Mouse (Mus musculus) retina, postnatal 7 days (tissue): ENCODE results near the gene Smarcc2.

ENCODE experiments used
- DNase-seq: peaks from one replicate; pipeline ENCODE4 v3.0.0-alpha.2; 2012; ENCODE audit warnings: low read depth, low spot score

Smarcc2 gene

DNA sequence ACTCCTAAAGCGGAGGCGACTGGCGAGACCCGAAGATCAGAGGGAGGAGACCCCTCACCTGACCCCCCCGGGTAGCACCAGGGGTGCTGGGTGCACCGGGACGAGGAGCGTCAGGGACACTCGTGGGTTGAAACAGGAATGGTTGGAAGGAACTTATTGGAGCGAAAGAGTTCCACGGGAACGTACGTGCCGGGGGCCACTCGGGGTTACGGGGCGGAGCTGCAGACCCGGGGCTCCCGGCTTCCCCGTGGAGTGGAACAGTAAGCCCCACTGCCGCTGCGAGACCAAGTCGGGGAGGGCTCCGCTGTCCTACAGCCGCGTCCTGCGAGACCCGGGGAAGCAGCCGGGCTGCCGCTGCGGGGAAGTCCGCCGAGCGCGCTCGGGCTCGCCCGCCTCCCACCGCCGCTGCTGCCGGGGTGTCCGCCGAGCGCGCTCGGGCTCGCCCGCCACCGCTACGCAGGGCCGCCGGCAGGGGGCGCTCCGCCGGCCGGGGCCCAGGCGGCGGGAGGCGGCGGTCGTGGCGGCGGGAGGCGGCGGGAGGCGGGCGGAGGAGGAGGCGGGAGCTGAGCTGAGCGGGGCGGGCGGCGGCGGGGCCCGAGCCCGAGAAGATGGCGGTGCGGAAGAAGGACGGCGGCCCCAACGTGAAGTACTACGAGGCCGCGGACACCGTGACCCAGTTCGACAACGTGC, at the start of gene Smarcc2:
Gene Smarcc2, plus strand, starts transcription at position 530 of the 690 bp plus-strand sequence.
- peak; percentile 77 for DNase-seq

DNA sequence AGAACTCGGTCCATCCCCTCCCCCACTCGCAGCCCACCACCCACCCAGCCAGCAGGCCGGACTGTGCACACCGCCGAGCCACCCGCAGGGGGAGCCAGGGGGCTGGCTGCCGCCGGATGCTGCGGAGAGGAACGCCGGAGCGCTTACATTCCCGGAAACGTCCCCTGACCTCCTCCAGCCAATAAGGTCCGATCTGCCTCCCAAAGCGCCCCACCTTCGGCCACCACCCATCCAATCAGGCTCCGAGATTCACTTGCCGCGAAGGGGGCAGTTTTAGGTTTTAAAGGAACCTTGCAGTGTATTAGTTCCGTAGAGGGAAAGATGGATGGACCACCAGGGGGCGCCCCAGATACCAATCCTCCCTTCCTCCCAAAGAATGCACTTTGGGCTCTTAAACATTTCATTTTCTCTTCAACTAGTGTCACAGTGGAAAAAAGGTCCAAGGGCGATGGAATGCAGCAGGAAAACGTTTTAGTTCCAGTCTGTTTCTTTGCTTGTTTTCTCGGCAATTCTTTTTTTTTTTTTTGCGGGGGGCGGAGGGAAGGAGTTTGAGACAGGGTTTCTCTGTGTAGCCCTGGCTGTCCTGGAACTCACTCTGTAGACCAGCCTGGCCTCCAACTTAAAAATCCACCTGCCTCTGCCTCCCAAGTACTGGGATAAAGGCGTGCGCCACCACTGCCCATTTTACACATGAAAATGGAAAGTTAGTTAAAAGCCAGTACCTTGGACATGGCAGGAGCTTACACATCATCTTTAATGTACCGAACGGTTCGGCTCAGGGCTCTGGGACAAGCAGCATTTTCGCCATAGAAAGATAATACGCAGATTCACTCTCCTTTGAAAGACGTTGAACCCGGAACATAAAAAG, 49.1 kb upstream of the Smarcc2 start:
- peak; percentile 95 for DNase-seq

DNA sequence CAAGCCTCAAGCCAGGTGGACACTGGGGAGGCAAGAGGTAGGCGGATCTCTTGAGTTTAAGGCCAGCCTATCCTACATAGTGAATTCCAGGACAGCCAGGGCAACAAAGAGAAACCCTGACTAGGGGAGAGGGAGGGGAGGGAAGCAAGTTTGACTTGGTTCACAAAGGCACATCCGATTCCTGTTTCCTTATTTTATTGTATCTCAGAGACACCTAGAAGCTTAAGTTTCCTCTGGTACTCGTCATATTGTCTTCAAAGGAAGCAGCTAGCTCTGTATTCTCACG, 48.5 kb upstream of the Smarcc2 start:
- DNase-seq, result no peak

DNA sequence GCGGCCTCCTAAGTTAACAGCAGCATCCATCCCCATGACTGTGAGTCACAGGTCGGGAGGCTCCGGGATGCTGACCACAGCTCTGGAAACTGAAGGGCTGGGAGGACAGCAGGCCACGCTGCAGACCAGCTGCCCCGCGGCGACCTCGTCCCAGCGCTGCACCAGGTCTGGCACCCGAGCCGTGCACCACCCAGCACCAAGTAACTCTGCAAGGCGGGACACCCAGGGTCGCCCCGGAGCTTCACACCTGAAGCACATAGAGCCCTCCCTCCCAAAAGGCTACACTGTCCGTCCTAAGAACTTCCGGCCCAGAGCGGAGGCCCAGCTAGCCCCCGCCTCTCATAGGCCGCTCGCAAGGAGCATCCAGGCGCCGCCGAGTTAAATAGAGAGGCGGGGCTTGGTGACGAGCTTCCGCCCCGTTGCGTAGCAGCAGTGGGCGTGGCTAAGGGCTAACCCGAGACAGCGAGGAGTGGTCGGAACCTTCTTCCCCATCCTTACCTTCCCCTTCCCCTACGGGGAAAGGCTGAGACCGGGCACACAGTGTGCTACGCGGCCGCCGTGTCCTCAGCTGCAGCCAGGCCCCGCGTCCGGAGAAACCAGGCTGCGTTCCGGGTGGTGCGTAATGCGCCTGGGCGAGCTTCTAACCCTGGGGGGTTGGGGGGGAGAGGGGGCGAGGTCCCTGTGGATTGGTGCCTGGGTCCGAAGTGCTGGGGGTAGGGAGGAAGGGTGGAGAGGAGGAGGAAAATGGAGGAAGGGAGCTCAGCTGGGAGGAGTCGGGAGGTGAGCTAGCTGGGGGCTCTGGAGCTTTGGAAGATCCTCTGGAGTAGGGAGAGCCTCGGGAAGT, 47.6 kb upstream of the Smarcc2 start, which contains the start of the genes Nabp2 and Rnf41:
Gene Nabp2, minus strand, starts transcription at position 282 of the 844 bp plus-strand sequence.
Gene Rnf41, plus strand, starts transcription at position 447 of the 844 bp plus-strand sequence.
- DNase-seq, result peak; percentile 93

DNA sequence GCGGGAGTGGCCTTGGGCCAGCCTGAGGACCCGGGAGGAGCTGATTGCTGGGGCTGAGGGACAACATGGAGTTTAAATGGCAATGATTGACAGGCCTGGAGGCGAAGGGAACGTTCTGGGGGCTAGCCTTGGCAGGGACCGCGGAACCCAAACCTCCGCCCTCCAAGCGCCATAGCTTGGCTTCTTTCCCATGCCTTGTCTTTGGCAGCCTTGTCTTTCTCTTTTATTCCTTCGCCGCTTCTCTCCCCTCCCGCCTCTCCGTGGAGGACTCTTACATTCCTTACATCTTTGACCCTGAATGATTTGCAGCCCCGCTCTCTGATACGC, 47.0 kb upstream of the Smarcc2 start:
- no peak for DNase-seq

DNA sequence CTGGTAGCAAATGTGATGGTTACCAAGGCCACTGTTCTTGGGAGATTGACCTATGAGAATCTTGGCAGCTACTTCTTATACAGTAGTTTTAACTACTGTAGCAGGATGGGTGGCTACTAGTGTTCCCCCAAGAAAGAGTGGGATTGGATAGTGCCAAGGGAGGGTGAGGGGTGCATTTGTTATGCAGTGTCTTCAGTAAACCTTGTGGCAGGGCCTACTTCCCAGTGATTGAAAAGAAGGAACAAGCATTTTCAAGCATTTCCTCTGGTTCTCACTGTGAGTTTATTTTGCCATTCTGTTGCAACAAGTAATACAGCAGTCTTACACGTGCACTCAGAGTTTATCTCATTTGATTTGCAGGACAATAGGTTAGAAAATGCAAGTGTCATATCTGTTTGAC, 46.5 kb upstream of the Smarcc2 start:
- no peak for DNase-seq

DNA sequence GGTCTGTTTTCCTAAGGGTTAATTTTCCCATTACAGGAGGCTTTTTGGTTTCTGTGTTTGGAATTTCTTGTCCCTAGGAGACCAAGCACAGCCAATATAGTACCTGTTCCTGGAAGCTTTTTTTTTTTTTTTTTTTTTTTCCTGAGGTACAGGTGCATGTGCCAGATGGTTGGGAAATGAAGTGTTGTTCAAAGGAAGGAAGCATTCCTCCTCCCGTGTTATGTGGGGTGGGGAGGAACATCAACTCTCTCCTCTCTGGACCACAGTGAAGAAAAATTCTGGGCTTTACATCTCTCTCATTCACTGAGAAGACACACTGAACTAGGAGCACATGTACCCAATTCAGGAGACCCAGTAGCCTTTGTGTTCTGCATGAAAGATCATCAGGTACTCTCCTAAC, 46.0 kb upstream of the Smarcc2 start:
- no peak for DNase-seq

DNA sequence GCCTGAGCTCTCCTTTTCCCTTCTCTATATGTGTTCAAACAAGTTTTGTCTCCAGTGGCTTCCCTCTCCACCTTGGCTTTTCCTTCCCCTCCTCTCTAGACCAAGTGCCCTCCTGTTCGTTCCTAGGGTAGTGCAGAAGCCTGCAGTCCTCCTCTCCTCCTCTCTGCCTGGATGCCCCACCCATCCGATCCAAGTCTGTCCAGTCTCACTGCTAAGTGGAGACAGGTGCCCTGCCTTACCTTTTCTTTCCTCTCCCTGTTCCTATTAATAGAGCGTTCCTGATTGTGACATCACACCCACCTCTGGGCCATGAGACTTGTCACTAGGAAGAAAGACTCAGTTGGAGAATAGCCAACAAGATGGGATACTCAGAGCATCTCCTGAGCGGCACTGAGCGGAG, 44.2 kb upstream of the Smarcc2 start:
- DNase-seq, result no peak

DNA sequence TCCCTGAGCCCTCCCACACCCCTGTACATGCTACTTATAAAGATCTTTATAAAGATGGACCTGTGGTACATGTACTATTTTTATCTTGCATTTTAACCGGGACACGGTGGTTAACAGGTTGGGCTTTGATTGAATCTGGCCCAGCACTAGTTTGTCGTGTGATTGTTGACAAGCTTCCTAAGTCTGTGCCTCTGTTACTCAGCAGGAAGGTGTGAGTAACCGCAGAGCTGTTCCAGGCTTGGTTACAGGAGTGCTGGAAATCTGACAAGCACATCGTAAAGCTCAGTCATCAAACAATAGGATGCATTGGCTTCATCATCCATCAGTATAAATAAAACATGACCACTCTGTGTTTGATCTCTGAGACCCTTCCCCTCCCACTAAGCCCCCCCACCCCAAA, 36.6 kb upstream of the Smarcc2 start:
- DNase-seq, result no peak

DNA sequence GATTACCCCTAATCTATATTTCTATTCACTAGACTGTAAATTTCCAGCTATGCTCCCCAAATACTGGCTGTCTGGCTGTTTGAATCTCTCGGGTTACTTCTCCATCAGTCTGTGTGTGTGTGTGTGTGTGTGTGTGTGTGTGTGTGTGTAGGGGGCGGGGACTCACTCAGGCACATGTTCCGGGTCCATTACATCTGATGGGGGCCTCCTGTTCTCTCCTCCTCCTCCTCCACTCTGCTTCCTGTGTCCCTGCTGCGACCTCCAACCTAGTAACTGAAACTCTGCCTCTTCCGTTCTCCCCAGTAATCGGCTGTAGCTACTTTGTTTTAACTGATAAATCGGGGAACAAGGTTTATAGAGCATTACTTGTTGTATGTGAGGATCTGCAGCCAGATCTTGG, 34.4 kb upstream of the Smarcc2 start:
- DNase-seq, result no peak

DNA sequence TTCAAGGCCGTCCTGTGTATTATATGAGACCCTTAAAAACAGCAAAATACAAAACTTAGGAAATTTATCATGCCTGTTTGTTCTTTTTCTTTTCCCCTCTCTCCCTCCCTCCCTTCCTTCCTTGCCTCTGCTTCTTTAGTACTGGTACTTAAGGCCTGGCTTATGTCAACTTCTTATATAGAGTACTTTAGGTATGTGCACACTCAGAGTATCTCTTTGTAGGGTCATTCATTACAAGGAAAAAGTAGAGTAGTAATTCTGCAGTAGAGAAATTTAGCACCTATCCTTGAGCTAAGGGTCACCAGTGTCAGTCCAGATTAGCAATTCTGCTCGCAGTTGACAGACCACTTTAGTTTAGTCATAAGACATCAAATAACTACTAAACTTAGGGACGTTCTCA, 33.8 kb upstream of the Smarcc2 start:
- DNase-seq, result no peak

DNA sequence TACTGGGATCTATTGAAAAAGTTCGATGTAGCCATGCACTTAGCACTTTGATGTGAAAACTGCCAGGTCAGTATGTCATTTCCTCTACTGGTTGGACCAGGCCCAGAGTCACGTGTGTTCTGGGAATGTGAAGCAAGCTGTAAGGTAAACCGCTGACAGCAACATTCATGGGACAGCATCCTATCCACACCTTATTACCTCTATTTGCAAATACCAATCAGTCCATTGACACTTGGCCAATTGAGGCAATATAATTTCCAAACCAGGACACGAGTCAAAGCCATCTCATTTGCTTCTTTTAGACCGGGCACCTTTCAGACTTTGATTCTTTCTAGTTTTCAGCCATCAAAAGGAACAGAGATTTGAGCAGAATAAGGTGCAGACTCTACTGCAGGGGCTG, 30.0 kb upstream of the Smarcc2 start:
- no peak for DNase-seq

DNA sequence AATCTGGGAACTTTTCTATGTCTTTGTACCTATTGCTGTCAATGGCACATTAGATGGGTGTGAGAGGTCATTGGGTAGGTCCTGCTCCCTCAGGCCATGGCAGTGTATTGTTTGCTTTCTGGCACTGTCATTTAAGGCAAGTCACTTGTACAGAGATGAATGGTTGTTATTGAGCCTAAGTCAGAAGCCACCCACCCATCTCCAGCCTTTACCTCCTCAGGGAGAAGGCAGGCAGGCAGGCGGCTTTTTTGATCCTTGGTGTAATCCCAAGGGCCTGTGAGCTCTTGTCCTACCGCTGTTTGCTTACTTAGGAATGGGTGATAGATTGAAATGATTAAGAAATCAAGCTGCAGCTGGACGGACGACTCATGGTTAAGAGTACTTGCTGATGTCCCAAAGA, 29.6 kb upstream of the Smarcc2 start:
- DNase-seq, result no peak

DNA sequence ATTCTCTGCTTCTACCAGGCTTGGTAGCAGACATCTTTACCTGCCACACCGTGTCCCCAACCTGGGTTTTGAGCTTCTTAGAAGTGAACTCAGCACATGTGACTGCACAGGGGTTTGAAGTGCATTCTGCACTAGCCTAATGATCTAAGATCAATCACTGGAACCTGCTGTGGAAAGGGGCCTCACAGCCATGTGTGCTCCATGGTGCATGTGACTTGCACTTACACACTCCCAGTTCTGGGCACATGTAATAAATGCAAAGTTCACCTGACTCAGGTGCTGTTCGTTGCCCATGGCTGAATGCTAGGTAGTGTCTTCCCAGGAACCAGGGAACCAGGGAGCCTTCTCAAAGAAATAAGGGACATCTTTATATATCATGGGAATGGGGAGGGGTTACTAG, 25.6 kb upstream of the Smarcc2 start:
- DNase-seq, result no peak

DNA sequence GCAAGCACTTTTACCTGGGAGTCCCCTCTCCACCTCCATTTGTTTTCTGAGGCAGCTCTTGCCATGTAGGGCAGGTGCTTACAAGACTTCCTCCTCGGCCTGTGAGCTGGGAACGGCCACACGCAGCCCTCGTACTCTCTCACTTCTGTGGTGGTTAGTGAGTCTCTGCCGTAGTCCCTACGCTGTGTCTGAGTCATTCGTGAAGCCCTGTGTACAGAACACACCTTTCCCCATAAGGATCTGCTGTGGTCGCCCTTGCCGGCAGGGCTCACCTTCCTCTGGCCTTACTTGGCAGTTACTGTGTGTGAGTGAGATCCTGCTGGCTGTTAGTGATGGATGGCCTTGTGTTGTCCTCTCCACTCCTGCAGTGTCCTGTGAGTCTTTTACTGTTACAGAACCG, 24.4 kb upstream of the Smarcc2 start:
- no peak for DNase-seq

DNA sequence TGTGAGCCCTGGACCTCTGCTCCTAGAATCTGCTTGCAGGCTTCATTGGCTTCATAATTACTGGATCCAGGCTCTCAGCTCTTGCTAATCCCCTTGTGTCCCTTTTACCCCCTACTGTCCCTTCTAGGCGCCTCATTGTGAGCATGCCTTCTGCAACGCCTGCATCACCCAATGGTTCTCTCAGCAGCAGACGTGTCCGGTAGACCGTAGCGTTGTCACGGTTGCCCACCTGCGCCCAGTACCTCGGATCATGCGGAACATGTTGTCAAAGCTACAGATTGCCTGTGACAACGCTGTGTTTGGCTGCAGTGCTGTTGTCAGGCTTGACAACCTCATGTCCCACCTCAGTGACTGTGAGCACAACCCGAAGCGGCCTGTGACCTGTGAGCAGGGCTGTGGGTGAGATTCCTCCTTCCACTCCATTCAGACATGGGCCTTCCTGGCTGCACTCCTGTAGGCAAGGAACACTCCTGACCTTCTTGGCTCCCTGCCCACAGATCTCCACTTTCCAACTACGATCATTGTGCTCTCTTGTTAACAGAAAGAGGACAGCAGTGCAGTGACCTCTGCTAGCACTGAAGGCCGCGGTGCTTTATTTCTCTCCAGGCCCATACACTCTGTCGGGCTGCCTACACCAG, 23.7 kb upstream of the Smarcc2 start:
- DNase-seq, result peak; percentile 8

DNA sequence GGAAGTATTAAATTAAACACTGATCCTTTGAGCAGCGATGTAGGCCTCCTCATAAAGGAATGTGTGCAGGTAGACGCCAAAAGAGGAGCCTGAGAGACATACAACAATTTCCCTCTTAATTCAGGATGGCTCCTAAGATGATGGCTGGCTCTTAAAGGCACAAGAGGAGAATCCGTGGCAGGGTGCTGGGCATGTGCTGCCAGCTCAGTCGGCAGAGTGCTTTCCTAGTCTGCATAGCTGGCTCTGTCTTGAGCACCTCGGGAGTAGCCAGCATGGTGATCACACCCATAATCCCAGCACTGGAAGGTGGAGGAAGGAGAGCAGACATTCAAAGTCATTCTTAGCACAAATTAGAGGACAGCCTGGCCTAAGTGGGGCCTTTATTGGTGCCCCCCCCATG, 23.2 kb upstream of the Smarcc2 start:
- no peak for DNase-seq

DNA sequence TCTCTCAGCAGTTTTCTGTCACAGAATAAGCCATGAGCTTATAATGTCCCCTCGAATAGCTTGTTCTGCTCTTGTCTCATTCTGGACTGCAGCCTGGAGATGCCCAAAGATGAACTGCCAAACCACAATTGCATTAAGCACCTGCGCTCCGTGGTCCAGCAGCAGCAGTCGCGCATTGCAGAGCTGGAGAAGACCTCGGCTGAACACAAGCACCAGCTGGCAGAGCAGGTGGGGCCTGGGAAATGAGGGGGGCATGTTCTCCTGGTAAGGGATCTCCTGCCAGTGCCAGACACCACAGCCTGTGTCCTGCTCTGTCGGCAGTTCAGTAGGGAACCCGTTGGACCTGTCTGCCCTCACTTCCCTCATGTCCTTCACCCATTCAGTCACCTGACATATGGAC, 22.7 kb upstream of the Smarcc2 start:
- no peak for DNase-seq

DNA sequence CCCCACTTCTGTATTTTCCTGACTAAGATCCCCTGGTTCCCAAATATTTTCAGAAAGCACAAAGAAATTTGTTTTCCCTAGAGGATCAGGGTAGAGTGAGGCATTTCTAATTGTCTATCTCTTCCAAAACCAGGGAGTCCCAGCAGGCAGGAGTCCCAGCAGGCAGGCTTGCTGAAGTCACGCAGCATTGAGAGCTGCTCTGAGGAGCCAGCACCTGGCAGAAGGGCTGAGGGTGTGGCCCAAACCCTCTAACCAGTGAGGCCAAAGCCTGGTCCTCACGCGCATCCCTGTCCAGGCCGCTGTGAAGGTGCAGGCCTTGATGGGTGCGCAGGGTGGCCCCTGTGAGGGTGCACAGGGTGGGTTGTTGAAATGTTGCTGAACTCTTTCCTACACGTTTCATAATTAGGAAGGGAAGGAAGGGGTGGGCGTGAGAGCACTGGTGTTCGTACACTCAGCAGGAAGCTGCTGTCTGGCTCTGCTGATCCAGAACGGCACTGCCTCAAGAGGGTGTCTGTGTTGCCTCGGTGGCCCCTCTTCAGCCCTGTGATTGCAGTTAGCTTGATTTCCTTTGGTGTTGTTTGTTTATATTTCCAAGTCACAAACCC, 20.3 kb upstream of the Smarcc2 start:
- no peak for DNase-seq

DNA sequence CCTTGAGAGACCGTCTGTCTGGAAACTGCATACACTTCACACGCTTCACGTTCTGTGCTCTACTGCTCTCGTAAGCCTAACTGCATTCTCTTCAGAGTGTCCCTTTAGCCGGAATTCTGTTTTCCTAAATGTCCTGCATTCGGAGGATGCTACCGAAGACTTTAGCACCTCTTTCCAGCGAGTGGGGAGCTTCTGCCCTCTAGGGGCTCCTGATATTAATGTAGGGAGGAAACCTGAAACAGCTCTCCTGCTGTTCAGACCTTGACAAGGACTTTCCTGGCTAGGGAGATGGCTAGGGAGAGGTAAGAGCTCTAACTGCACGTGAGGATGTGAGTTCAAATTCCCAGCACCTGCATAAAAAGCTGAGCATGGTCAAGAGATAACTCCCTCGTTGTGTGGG, 18.6 kb upstream of the Smarcc2 start:
- DNase-seq, result no peak

DNA sequence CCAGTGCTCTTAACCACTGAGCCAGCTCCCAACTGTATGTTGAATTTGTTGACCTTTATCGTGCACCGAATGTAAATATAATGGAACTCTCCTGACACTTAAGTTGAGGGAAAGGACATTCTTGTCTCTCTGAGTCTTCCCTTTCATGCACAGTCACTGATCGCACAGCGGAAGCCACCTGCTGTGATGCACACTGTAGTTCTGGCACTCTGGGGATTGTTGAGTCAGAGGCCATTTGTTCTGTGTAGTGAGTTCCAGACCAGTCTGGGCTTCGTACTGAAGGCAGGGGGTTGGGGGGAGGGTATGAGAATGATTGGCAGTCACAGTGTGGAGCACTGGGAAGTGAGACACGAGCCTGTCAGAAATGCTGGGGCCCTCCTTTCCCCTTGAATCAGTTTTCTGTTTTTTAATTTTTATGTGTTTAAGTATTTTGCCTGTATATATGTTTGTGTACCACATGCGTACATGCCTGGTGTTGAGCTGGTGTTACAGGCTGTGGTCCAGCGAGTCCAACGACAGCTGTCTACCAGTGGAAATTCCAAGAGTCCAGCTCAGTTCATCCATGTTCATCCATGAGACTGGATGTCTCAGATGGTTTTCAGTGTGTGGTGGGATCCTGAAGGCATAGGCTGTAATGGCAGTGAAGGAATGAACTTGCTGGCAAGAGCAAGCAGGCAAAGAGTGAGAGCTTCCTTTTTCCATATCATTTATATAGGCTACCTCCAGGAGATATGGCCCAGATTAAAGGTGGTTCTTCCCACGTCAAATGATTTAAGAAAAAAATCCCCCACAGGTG, 17.5 kb upstream of the Smarcc2 start:
- no peak for DNase-seq
